Mouse (Mus musculus) heart, postnatal 0 days (tissue): ENCODE data around the gene Wdr45b. TPM values are rescaled to one million over a fixed set of nuclear protein-coding genes. Genes with fewer than 3 reads are reported as not detected.

Source experiments
- ATAC-seq: fragments of 200-750 bp; cut with Nextera tagmentation; 2 replicates; pipeline ENCODE4 v1.8.0; 2017; ENCODE audit warnings: low read depth, moderate number of reproducible peaks, moderate library complexity; ENCODE audit not compliant: insufficient read depth
- DNase-seq: peaks from one replicate; pipeline ENCODE4 v3.0.0-alpha.2; 2016; ENCODE audit warnings: low spot score
- H3K27ac ChIP-seq: fragments of 300-500 bp; sonication (generic); 2 replicates; pipeline ENCODE4 v1.5.1; 2014; ENCODE audit warnings: low read depth, mild to moderate bottlenecking
- H3K27me3 ChIP-seq: fragments of 300-500 bp; sonication (generic); 2 replicates; pipeline ENCODE4 v1.6.1; 2014; ENCODE audit warnings: low read length, mixed read lengths; ENCODE audit not compliant: control insufficient read depth, insufficient read depth
- H3K36me3 ChIP-seq: fragments of 300-500 bp; sonication (generic); replicated peaks from 2 replicates; pipeline ENCODE4 v1.6.1; 2014; ENCODE audit warnings: low read length, mixed read lengths; ENCODE audit not compliant: control insufficient read depth, insufficient read depth
- H3K4me1 ChIP-seq: fragments of 300-500 bp; sonication (generic); 2 replicates; pipeline ENCODE4 v1.6.1; 2014; ENCODE audit warnings: antibody characterized with exemption; ENCODE audit not compliant: control insufficient read depth, insufficient read depth
- H3K4me2 ChIP-seq: fragments of 300-500 bp; sonication (generic); 2 replicates; pipeline ENCODE4 v1.6.1; 2014; ENCODE audit warnings: low read depth, mild to moderate bottlenecking, low read length, moderate library complexity
- H3K4me3 ChIP-seq: fragments of 300-500 bp; sonication (generic); 2 replicates; pipeline ENCODE4 v1.5.1; 2014; ENCODE audit warnings: low read depth, low read length
- H3K9ac ChIP-seq: fragments of 300-500 bp; sonication (generic); replicated peaks from 2 replicates; pipeline ENCODE4 v1.6.1; 2014; ENCODE audit warnings: low read depth, low read length, mixed read lengths
- H3K9me3 ChIP-seq: fragments of 300-500 bp; sonication (generic); replicated peaks from 2 replicates; pipeline ENCODE4 v1.6.1; 2016; ENCODE audit warnings: low read length; ENCODE audit not compliant: control insufficient read depth
- CTCF ChIP-seq: IDR thresholded peaks from 2 replicates; pipeline ENCODE4 v1.5.1; 2016; ENCODE audit warnings: antibody characterized with exemption, control low read depth, low read depth
- EP300 ChIP-seq: IDR thresholded peaks from 2 replicates; pipeline ENCODE4 v1.6.1; 2016; ENCODE audit warnings: antibody characterized with exemption, low read depth
- WGBS: fragments of 180-500 bp; shearing (Covaris S2); extraction: QIAGEN DNeasy Blood & Tissue Kit; methylation state at CpG from one replicate; pipeline ENCODE4 v1.1.7; 2014; 5-methylcytosine and 5-hydroxymethylcytosine counted together
- microRNA-seq: library from miRNA; unstranded; fragments of <30 nt; microRNA quantifications from one replicate; pipeline ENCODE4, GENCODE M21; 2016
- polyA plus RNA-seq: library from polyadenylated mRNA; unstranded; fragments of >200 nt; fragmentation: Nextera tagmentation; extraction: Ambion mirVana; gene quantifications from 2 replicates; pipeline ENCODE4 v1.2.1, GENCODE M21; 2015
- total RNA-seq: library from RNA; depleted of rRNA; stranded (reverse); fragments of >200 nt; gene quantifications from 2 replicates; pipeline ENCODE4 v1.2.3, GENCODE M21; 2014; ENCODE audit warnings: low replicate concordance; rRNA removed

The Wdr45b gene
- total and polyA plus RNA-seq, 2 experiments from 2014 or later: 64.7 to 76.1 TPM

- 0 out of 2 replicates have a peak, but pooled peaks cover 3% of the 10 kb centered on the region for H3K36me3 ChIP-seq
- no peak for DNase-seq
- no peak overlapping the region for H3K4me2 ChIP-seq
- ATAC-seq: no peak
- H3K9ac ChIP-seq: no peak overlapping the region
- H3K4me1 ChIP-seq: peaks cover 22% of the 10 kb centered on the region
- 75% methylated on average over 8 of the region's 8 CpGs for WGBS
- H3K27ac ChIP-seq: no peak overlapping the region
- no peaks in the 10 kb centered on the region for H3K9me3 ChIP-seq
- TF ChIP-seq CTCF (no peak), EP300 (no peak)
- H3K27me3 ChIP-seq: no peaks in the 10 kb centered on the region
- H3K4me3 ChIP-seq: no peak overlapping the region
Observed at GRCm38 (mm10) chr11:121277516-121277915, 76.7 kb downstream of the Wdr45b start.

Small RNA genes within 50 kb of the gene (microRNA-seq; reads per million reads assigned to microRNA genes)
- not detected for gene Mir7236

Other genes starting within 250 kb of the Wdr45b start
- gene Tex19.2, start 235.8 kb downstream of the Wdr45b start, total RNA-seq: not detected in 2 replicates
- not detected in 2 replicates for gene Tex19.2, start 235.8 kb downstream of the Wdr45b start, polyA plus RNA-seq
- not detected in 2 replicates for gene Tex19.1, start 208.3 kb downstream of the Wdr45b start, total RNA-seq
- not detected in 2 replicates for gene Tex19.1, start 208.3 kb downstream of the Wdr45b start, polyA plus RNA-seq
- not detected in 2 replicates for gene Uts2r, start 194.2 kb downstream of the Wdr45b start, total RNA-seq
- not detected in 2 replicates for gene Uts2r, start 194.2 kb downstream of the Wdr45b start, polyA plus RNA-seq
- gene Hexdc, start 150.0 kb downstream of the Wdr45b start, total RNA-seq: 23.8 and 36.6 TPM in 2 replicates
- gene Hexdc, start 150.0 kb downstream of the Wdr45b start, polyA plus RNA-seq: 6.4 and 6.5 TPM in 2 replicates
- gene Ogfod3, start 149.7 kb downstream of the Wdr45b start, total RNA-seq: 8.7 and 10.9 TPM in 2 replicates
- 26.8 and 27.1 TPM in 2 replicates for gene Ogfod3, start 149.7 kb downstream of the Wdr45b start, polyA plus RNA-seq
- gene Cybc1, start 125.1 kb downstream of the Wdr45b start, total RNA-seq: 11.3 and 13.0 TPM in 2 replicates
- 12.4 and 13.5 TPM in 2 replicates for gene Cybc1, start 125.1 kb downstream of the Wdr45b start, polyA plus RNA-seq
- gene Narf, start 117.2 kb downstream of the Wdr45b start, total RNA-seq: 159 and 217 TPM in 2 replicates
- gene Narf, start 117.2 kb downstream of the Wdr45b start, polyA plus RNA-seq: 40.0 and 48.2 TPM in 2 replicates
- 23.5 and 25.8 TPM in 2 replicates for gene Foxk2, start 94.5 kb downstream of the Wdr45b start, total RNA-seq
- gene Foxk2, start 94.5 kb downstream of the Wdr45b start, polyA plus RNA-seq: 3.0 and 3.8 TPM in 2 replicates
- gene Rab40b, start 33.8 kb upstream of the Wdr45b start, total RNA-seq: 3.1 and 5.8 TPM in 2 replicates
- gene Rab40b, start 33.8 kb upstream of the Wdr45b start, polyA plus RNA-seq: 5.2 and 7.7 TPM in 2 replicates
- 7.0 and 12.4 TPM in 2 replicates for gene Fn3krp, start 67.0 kb upstream of the Wdr45b start, total RNA-seq
- gene Fn3krp, start 67.0 kb upstream of the Wdr45b start, polyA plus RNA-seq: 4.5 and 4.8 TPM in 2 replicates
- gene Fn3k, start 80.5 kb upstream of the Wdr45b start, total RNA-seq: 12.5 and 17.5 TPM in 2 replicates
- gene Fn3k, start 80.5 kb upstream of the Wdr45b start, polyA plus RNA-seq: 20.5 and 26.7 TPM in 2 replicates
- gene Tbcd, start 97.5 kb upstream of the Wdr45b start, total RNA-seq: 29.1 and 37.9 TPM in 2 replicates
- gene Tbcd, start 97.5 kb upstream of the Wdr45b start, polyA plus RNA-seq: 14.3 and 16.1 TPM in 2 replicates
- 1.5 TPM in 1 of 2 replicates, not detected in the other for gene Zfp750, start 164.9 kb upstream of the Wdr45b start, total RNA-seq
- 0.10 and 0.11 TPM in 2 replicates for gene Zfp750, start 164.9 kb upstream of the Wdr45b start, polyA plus RNA-seq